In the genomic region with DNA sequence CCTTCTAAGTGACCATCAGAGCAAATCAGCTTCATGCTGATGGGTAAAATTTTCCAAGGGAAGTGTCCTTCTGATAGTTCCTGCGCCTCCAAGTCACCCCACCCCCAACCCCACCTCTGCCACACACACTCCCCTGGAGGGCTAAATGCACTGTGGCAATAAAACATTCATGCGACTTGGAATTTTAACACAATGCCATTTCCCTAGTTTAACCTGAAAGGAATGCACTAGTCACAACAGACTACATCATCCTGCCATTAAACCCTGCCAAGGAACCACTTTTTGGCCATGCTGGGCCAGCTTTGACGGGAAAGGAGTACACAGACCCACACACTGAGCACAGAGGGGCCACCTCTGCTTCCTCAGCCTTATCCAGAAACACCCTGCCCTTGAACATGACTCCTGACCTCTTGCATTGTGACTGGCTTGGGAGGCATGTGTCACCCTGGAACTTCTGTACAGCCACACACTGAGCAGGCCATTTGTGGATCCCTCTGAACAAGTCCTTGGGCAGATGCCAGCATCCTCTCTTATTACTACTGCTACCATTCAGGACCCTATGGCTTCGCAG, we compare ENCODE assay signal across 8 mouse cellular contexts.
DNase-seq lines count a peak whose midpoint lies in the region; ATAC-seq lines count a peak whose summit lies in the region.

No protein-coding gene starts in this region.

- 0 out of 2 replicates have a peak overlapping the region, but pooled peaks have one; percentile 14 for H3K9ac ChIP-seq in limb, embryonic 12.5 days (replicated peaks)

- peaks cover 25% of the 10 kb centered on the region for H3K4me1 ChIP-seq in limb, embryonic 12.5 days (replicated peaks)

- H3K9me3 ChIP-seq in limb, embryonic 12.5 days = no peaks in the 10 kb centered on the region

- H3K4me2 ChIP-seq in limb, embryonic 12.5 days = peak overlapping the region; percentile 30; the same call in 1 of the 2 replicates

- WGBS in limb, embryonic 12.5 days = 22% methylated on average over 4 of the region's 4 CpGs

- ATAC-seq in limb, embryonic 12.5 days (ENCODE audit: insufficient number of reproducible peaks, insufficient read depth, low FRiP score, low TSS enrichment, low read depth) = peak; percentile 52; the same call in 1 of the 2 replicates
- no peak for ATAC-seq in frontal cortex, adult (ENCODE audit: low TSS enrichment)

- no peaks in the 10 kb centered on the region for H3K36me3 ChIP-seq in limb, embryonic 12.5 days

- peak overlapping the region; percentile 86 for H3K27ac ChIP-seq in limb, embryonic 12.5 days

- intact Hi-C loops in left cerebral cortex, postnatal 4 days (cut with DNase I) = no loop called here

- H3K4me3 ChIP-seq in limb, embryonic 12.5 days (replicated peaks) = no peak overlapping the region

- H3K27me3 ChIP-seq in limb, embryonic 12.5 days = 0 out of 2 replicates have a peak, but pooled peaks cover 2% of the 10 kb centered on the region

- DNase-seq in left cerebral cortex, postnatal 4 days = peak; percentile 17
- no peak for DNase-seq in left cerebral cortex, adult 9 months (ENCODE audit: low spot score in 2 of 2)
- DNase-seq in adrenal gland, adult 18-20 months (ENCODE audit: low spot score in 2 of 2) = peak; percentile 29 to 56
- peak; percentile 97 for DNase-seq in heart, adult 11 months
- no peak for DNase-seq in right cerebral cortex, postnatal 14 days
- no peak for DNase-seq in thymus, postnatal 0 days (ENCODE audit: low spot score)

Comparison
In these comparisons a context has a peak if more than half of its experiments do, and no peak if none do; other contexts are left out.
1. DNase-seq: peak in left cerebral cortex, postnatal 4 days (single experiment), adrenal gland, adult 18-20 months (2 of 2) and heart, adult 11 months (single experiment); none in left cerebral cortex, adult 9 months (0 of 2), right cerebral cortex, postnatal 14 days (single experiment) and thymus, postnatal 0 days (single experiment).